Mouse (Mus musculus): ENCODE data around the gene Txn2.

Txn2 gene

GRCm38 (mm10) chr15:77906545-77906944 lies 22.3 kb downstream of the Txn2 start:
- no peak for DNase-seq (ENCODE audit: low read depth)

DNA sequence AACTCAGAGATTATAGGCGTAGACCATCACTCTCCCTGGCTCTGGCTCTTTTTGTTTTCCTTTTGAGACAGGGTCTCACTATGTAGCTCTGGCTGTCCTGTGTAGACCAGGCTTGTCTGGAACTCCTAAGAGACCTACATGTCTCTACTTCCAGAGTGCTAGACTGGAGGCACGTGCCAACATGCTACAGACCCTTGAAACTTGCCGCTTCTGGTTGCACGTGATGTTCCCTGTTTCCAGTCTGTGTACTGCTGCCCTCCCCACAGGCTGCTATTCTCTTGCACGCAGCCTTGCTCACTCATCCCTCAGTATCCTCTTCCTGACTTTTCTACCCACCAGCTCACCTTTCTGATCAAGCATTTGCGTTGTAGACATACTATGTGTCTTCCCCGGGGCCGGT lies 22.7 kb downstream of the Txn2 start:
- no peak for DNase-seq (ENCODE audit: low read depth)

DNA sequence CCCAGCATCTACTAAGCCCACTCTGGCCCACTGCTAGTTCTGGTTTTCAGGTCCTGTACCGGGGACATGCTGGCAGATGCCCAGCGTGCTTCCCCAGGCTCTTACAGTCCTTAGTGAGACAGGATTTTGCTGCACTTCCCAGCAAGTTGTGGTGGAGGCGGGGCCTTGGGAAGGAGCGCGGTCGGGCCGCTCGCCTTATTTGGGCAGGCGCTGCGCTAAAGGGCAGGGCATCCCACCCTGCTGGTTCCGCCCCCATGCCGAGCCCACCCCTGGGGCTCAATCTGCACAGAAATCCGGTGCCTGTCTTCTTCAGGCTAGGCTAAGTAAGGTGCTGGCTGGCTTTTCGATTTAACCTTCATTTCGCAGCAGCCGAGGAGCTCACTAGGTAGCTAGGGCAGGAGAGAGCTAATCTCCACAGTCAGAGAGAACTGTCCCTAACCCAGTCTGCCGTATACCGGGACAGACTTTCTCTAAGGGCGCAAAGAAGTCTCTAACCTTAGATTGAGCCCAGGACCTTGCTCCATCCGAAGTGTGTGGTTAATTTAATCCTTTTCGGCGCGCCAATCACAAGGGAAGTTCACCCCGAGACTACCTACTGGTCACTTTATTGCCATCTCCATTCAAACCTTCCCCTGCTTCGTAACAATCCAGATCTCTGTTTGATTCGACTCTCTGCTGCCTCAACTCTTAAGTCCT lies 23.4 kb downstream of the Txn2 start:
- peak; percentile 65 for DNase-seq (ENCODE audit: low read depth)

- peak; percentile 70 for DNase-seq (ENCODE audit: low read depth)
Observed at GRCm38 (mm10) chr15:77904363-77904892, 24.4 kb downstream of the Txn2 start.

DNA sequence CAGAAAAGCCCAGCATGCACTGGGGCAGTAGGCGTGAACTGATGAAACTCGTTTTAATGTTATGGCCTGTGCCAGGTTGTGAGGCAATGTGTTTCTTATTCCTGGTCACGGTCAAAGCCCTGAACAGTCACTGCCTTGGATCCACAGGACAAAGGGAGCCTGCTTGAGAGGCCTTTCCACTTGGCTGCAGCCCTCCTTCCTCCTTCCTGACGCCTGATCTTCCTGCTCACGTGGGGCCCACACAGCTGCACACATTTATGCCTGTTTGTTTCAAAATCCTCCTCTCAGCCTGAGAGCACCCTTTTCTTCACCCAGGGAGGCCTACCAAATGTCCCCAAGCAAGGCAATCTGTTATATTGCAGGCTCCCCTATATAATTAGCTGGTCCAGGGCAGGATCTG lies 25.6 kb downstream of the Txn2 start:
- no peak for DNase-seq (ENCODE audit: low read depth)

DNA sequence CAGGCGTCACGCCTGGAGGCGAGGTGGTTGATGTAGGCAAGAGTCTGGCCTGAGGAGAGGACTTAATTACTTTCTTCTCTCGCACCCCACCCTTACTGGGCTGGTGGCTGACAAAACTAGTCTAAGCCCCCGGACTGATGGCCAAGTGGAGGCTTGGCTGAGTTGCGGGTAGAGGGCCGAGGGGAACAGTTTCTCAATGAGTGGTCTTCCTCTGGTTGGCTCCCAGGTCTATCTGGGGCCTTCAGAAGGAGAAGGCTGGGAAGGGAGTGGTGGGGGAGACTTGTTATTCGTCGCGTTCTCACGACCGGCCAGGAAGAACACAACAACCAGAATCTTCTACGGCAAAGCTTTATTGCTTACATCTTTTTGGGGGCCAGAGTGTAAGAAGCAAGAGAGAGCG lies 33.9 kb downstream of the Txn2 start:
- DNase-seq (ENCODE audit: low read depth): peak; percentile 51

DNA sequence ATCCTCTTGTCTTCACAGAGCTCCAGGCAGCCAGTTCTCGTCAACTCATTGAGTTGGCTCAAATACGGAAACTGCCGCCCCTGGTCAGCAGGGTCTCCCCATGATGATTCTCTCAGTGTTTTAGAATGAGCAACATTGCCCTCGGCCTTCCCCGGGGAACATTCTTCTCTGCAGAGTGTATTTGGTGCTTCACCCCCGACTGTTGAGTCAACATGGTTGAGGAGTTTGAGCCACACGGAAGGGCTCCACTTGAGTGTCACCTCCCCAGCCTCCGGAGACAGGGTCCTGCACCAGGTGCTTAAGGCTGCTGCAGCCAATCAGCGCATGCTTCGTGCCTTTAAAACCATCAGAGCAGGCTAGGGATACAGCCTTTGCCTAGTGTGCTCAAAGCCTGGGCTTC lies 35.5 kb downstream of the Txn2 start:
- DNase-seq (ENCODE audit: low read depth): no peak

DNA sequence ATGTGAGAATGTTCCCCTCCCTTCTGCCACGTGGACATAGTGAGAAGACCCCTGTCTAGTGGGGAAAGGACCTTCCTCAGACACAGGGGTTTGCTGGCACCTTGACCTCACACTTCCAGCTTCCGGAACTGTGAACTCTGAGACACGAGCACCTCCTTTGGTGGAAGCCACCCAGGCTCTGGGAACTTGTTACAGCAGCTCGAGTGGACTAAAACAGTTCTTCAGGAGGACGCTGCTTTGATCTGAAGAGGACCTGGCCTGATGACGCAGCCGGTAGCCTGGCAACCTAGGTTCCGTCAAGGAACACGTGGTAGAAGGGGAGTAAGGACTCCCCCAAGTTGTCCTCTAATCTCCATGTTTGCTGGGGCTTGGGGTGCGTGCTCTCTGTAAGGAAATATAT lies 36.4 kb downstream of the Txn2 start:
- DNase-seq (ENCODE audit: low read depth): no peak

DNA sequence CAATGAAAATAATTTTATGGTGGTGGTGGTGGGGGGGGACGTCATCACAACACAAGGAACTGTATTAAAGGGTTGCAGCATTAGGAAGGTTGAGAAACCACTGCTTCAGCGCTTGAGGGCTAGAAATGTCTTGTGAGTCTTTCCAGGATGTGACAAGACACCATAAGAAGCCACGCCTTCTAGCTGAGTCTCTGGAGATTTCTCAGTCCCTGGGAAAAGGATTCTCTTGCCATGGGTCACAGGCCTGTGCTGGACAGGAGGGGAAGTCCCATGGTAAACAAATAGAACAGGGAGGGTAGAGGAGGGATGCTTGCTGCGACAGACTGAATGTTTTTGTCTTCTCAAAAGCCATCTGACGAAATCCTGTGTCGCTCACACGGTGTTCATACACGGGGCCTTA lies 37.0 kb downstream of the Txn2 start:
- DNase-seq (ENCODE audit: low read depth): no peak

- DNase-seq (ENCODE audit: low read depth): no peak
Observed at GRCm38 (mm10) chr15:77889761-77890422, 38.9 kb downstream of the Txn2 start.

DNA sequence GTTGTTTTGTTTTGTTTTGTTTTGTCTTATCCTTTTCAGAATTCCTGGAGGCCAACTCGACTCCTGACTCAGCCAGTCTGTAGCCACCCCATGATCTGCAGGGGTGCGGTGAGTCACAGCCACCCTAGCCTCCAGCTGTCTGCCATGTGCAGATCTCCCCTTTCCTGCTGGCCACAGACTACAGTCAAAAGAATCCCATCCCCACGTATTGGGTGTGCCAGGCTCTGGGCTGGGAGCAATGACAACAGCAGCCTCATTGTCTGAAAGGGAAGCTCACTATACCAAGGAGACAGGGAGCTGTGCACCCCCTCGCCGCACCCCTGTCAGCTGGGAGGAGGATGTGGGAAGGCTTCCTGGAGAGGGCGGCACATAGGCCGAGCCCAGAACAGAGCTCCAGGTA lies 40.5 kb downstream of the Txn2 start:
- DNase-seq (ENCODE audit: low read depth): no peak

DNA sequence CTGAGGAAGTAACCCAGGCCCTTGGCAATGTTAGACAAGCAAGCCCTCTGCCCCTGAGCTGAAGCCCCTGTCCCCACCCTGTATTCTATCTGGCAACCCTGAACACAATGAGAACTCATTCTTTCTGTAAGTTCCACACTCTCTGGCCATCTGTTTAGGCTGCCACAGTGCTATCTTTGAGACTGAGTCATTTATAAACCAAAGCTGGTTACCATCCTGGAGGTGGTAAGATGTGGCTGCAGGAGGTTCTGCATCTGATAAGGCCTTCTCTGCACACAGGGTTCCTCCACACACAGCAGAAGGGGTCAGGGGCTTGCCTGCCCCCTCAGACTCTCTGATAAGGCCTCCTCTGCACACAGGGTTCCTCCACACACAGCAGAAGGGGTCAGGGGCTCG lies 41.7 kb downstream of the Txn2 start:
- no peak for DNase-seq (ENCODE audit: low read depth)

DNA sequence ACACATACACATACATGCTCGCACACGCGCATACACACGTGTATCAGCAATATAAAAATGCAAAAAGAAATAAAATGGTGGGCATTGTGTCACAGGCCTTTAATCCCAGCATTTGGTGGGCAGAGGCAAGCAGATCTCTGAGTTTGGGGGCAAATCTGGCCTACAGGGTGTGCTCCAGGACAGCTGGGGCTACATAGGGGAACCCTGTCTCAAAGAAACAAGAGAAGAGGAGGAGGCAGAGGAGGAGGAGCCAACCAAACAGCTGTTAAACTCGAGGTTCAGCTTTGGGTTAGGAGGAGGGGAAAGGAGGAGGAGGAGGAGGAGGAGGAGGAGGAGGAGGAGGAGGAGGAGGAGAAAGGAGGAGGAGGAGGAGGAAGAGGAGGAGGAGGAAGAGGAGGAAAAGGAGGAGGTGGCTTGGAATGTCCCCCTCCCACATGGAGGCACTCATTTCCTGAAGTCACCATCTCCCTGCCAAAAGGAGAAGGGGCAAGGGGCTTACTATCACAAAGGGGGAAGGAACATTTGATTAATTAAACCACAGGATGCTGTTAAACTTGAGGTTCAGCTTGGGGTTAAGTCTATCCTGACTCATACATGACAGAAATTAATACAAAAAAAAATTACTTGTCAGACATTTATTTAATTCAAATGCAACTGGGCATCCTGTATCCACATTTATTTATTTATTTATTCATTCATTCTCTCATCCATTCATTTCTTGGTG lies 42.3 kb downstream of the Txn2 start:
- DNase-seq (ENCODE audit: low read depth): no peak

DNA sequence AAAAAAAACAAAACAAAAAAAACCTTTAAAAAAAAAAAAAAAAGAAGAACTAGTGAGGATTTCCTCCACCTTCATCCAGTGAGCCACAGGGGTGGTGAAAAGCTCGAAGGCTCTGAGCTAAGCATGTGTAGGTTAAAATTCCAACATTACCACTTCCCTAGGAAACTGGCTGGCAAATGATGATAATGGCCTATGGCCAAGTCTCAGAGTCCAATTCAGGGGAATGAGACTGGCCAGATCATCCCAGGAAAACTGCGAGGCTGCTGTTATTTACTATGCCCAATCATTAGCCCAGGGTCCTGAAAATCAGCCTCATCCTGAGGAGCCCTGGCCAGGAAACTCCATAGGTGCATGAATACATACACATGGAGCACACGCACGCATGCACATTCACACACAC lies 42.9 kb downstream of the Txn2 start:
- DNase-seq (ENCODE audit: low read depth): no peak

GRCm38 (mm10) chr15:77885159-77885558 lies 43.6 kb downstream of the Txn2 start:
- DNase-seq (ENCODE audit: low read depth): no peak

DNA sequence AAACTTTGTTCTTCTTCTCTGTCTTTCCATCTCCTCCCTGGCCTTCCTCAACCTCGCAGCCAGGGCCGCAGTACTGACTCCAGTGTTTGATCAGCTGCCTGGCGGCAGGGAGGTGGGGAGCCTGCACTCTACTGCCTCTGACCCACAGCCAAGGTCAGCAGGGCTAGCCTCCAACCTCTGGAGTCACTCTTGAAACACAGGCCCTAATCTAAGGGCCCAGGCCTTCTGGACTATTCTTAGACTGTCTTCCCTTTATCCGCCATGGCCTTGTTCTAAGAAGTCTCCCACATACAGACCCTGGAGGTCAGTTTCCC lies 45.2 kb downstream of the Txn2 start:
- DNase-seq (ENCODE audit: low read depth): no peak

GRCm38 (mm10) chr15:77882797-77883696 lies 45.8 kb downstream of the Txn2 start:
- no peak for DNase-seq (ENCODE audit: low read depth)

GRCm38 (mm10) chr15:77882297-77882696 lies 46.5 kb downstream of the Txn2 start:
- DNase-seq (ENCODE audit: low read depth): no peak

DNA sequence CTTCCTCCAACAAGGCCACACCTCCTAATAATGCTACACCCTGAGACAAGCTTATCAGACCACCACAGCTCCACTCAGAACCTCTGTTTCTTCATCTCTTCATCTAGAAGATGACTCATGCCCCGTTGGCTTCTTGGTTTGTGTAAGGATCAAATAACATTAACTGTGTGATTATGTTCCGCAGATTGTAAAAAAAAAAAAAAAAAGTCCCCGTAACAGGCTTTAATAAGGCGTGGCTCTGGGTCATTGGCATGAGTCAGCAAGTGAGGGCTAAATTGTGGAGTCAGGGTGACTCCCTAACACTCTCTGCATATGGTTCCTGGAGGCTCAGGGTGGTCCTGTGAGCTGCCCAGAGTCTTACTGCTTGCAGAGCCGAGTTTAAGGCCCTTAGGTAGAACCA lies 47.1 kb downstream of the Txn2 start:
- DNase-seq (ENCODE audit: low read depth): no peak

DNA sequence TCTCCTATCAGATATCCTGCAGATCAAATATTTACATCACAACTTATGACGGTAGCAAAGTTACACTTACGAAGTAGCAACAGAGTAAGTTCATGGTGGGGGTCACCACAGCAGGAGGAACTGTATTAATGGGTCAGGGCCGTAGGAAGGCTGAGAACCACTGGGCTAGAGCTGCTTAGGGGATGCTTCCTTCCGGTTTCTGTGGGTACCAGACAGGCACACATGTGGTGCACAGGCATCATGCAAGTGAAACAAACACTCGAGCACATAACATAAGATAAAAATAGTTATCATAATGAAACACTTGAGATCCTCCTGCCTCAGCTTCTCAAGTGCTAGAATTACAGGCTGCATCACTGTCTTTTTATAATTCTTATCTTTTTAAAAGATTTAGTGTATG lies 48.1 kb downstream of the Txn2 start:
- DNase-seq (ENCODE audit: low read depth): no peak

- no peak for DNase-seq (ENCODE audit: low read depth)
Observed at GRCm38 (mm10) chr15:77879756-77880155, 49.0 kb downstream of the Txn2 start.

GRCm38 (mm10) chr15:77877209-77877608 lies 51.6 kb downstream of the Txn2 start:
- DNase-seq (ENCODE audit: low read depth): peak; percentile 77

All from naive thymus-derived CD4-positive, alpha-beta T cell, adult 2 months (primary cell).